Mouse (Mus musculus): ENCODE results near the gene Fam3b. TPM values are rescaled to one million over a fixed set of nuclear protein-coding genes. Genes with fewer than 3 reads are reported as not detected.

Gene Fam3b
- total RNA-seq (2012; rRNA removed) (19.2 and 20.6 TPM in 2 replicates), polyA plus RNA-seq (2012; ENCODE audit: insufficient read depth in 1 of 2, insufficient read length in 2 of 2, low read depth in 1 of 2, low replicate concordance in 2 of 2, missing spikeins in 1 of 2) (10 to 100 TPM in 1 of 2 experiments, not detected in 1; 21.2 TPM)

DNA sequence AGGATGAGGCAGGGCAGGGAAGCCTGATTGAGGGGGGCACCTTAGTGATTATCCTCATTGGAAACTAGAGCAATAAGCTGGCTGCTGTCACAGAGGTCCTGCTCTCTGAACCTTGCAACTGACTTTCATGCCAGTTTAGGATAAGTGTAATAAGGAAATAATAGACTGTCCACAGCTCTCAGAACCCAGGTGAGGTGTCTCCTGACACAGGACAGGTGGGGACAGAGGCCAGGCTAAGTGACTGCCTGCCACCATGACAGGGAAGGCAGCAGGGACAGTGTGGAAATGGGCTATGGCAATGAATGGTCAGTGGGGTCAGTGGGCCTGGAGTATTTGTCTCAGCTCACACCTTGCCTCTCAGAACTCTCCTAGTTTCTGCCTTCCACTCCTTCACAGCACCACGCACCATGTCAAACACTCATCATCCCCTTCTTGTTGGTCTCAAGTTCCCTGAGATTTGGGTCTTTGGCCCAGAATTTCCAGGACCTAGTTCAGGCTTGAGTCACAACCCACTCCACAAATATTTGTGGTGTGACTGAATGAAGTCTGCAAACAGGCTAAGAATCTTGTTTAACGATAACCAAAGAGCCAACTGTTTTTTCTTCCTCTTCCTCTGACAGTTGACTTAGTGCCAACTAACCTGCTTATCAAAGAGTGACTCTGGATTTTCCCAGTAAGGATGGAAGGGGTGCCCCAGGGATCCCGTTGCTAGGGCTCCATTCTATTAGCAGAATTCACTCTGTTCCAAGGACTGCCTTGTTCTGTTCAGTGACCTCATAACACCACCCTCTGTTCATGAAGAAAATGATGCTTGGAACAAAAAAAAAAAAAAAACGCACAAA is at the start of gene Fam3b:
Fam3b (minus strand) TSS at position 718 of the 842 bp plus-strand sequence.
- H3K4me3 ChIP-seq (ENCODE audit: control insufficient read depth in 1 of 2, insufficient read depth in 1 of 2, low read depth in 2 of 2, low read length in 2 of 2): no peak within 1 kb of the TSS
- H3K27ac ChIP-seq (ENCODE audit: control insufficient read depth, low read depth, low read length): no peak within 1 kb of the TSS
- TF ChIP-seq ZNF384 (IDR thresholded peaks at IDR 0.05; ENCODE audit: low read depth, low read length): peak; percentile 49; the same call in 1 of the 2 replicates
- no peak for TF ChIP-seq NELFE (IDR thresholded peaks at IDR 0.05; ENCODE audit: low read depth, low read length)
- peak; percentile 60 for TF ChIP-seq GATA1 (IDR thresholded peaks at IDR 0.05; ENCODE audit: low read depth, low read length)
- no peak for TF ChIP-seq CTCF (IDR thresholded peaks at IDR 0.05 in 2 of 3, conservative IDR thresholded peaks at IDR 0.05 in 1 of 3; ENCODE audit: control insufficient read depth in 1 of 3, insufficient read depth in 1 of 3, low read depth in 2 of 3, low read length in 3 of 3, poor library complexity in 1 of 3, severe bottlenecking in 1 of 3)
- TF ChIP-seq ETS1 (IDR thresholded peaks at IDR 0.05; ENCODE audit: low read depth, low read length): peak; percentile 54
- no peak for TF ChIP-seq GABPA (IDR thresholded peaks at IDR 0.05; ENCODE audit: low read depth, low read length)
- no peak for TF ChIP-seq MEF2A (IDR thresholded peaks at IDR 0.05; ENCODE audit: extremely low read depth, insufficient replicate concordance, low read depth, low read length, poor library complexity, severe bottlenecking)
- TF ChIP-seq SMC3 (IDR thresholded peaks at IDR 0.05; ENCODE audit: low read depth, low read length): no peak
- TF ChIP-seq RCOR1 (IDR thresholded peaks at IDR 0.05; ENCODE audit: low read depth, low read length): peak; percentile 34; the same call in 1 of the 2 replicates
- TF ChIP-seq TAL1 (IDR thresholded peaks at IDR 0.05; ENCODE audit: low read length): peak; percentile 14; the same call in 1 of the 2 replicates
- no peak for TF ChIP-seq KAT2A (conservative IDR thresholded peaks at IDR 0.05; ENCODE audit: low read depth, low read length)
- TF ChIP-seq EP300 (IDR thresholded peaks at IDR 0.05; ENCODE audit: low read depth in 1 of 2, low read length in 2 of 2): peak; percentile 63 to 77
- no peak for TF ChIP-seq TCF12 (IDR thresholded peaks at IDR 0.05; ENCODE audit: low read depth, low read length)
- H3K36me3 ChIP-seq (ENCODE audit: control insufficient read depth in 1 of 2, insufficient read depth in 2 of 2, low read length in 2 of 2): peaks cover 0 to 27% of the 10 kb centered on the region in 2 experiments; a peak in 2 of 4 replicates
- DNase-seq (ENCODE audit: low read depth, low spot score): peak; percentile 55
- peaks cover 2 to 35% of the 10 kb centered on the region in 2 experiments; a peak in 3 of 4 replicates for H3K4me1 ChIP-seq (ENCODE audit: control insufficient read depth in 1 of 2, insufficient read depth in 2 of 2, low read length in 2 of 2)
- no peaks in the 10 kb centered on the region for H3K27me3 ChIP-seq (ENCODE audit: control insufficient read depth in 1 of 2, insufficient read depth in 2 of 2, low read length in 2 of 2)
- H3K79me2 ChIP-seq (ENCODE audit: control insufficient read depth, insufficient read depth, low read length, poor library complexity): peaks cover 19% of the 10 kb centered on the region
- H3K9ac ChIP-seq (ENCODE audit: control insufficient read depth, low read depth, low read length, poor library complexity, severe bottlenecking): no peak within 1 kb of the TSS
- H3K9me3 ChIP-seq (replicated peaks; ENCODE audit: insufficient read depth, low read length): no peaks in the 10 kb centered on the region

DNA sequence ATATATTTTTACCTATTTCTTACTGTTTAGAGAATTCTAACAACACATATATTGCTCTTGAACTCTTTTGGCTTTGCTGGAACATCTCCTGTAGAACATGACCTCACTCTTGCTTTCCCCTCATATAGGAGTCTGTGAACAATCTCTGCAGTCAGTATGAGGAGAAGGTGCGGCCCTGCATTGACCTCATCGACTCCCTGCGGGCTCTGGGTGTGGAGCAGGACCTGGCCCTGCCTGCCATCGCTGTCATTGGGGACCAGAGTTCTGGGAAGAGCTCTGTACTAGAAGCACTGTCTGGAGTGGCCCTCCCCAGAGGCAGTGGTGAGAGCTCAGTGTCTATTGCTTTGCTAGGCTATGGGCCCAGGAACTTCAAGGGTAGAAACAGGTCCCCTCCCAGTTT is 29.7 kb upstream of the Fam3b start:
- no peak overlapping the region for H3K27ac ChIP-seq (ENCODE audit: control insufficient read depth, low read depth, low read length)
- H3K9ac ChIP-seq (ENCODE audit: control insufficient read depth, low read depth, low read length, poor library complexity, severe bottlenecking): no peak overlapping the region
- no peaks in the 10 kb centered on the region for H3K4me1 ChIP-seq (ENCODE audit: control insufficient read depth in 1 of 2, insufficient read depth in 2 of 2, low read length in 2 of 2)
- no peaks in the 10 kb centered on the region for H3K36me3 ChIP-seq (ENCODE audit: control insufficient read depth in 1 of 2, insufficient read depth in 2 of 2, low read length in 2 of 2)
- H3K79me2 ChIP-seq (ENCODE audit: control insufficient read depth, insufficient read depth, low read length, poor library complexity): no peaks in the 10 kb centered on the region
- TF ChIP-seq ZNF384 (IDR thresholded peaks at IDR 0.05; ENCODE audit: low read depth, low read length): no peak
- TF ChIP-seq ZC3H11A (IDR thresholded peaks at IDR 0.05; ENCODE audit: low read depth, low read length): no peak
- TF ChIP-seq BHLHE40 (IDR thresholded peaks at IDR 0.05; ENCODE audit: borderline replicate concordance, low read depth, low read length): no peak
- no peak for TF ChIP-seq CHD2 (IDR thresholded peaks at IDR 0.05; ENCODE audit: low read length)
- TF ChIP-seq SIN3A (IDR thresholded peaks at IDR 0.05; ENCODE audit: low read length): no peak
- TF ChIP-seq USF2 (IDR thresholded peaks at IDR 0.05; ENCODE audit: borderline replicate concordance in 1 of 2, insufficient read depth in 1 of 2, low read depth in 1 of 2, low read length in 2 of 2): no peak
- TF ChIP-seq JUND (IDR thresholded peaks at IDR 0.05; ENCODE audit: low read depth, low read length): no peak
- TF ChIP-seq RCOR1 (IDR thresholded peaks at IDR 0.05; ENCODE audit: low read depth, low read length): no peak
- TF ChIP-seq ETS1 (IDR thresholded peaks at IDR 0.05; ENCODE audit: low read depth, low read length): no peak
- TF ChIP-seq NRF1 (IDR thresholded peaks at IDR 0.05; ENCODE audit: insufficient read depth, low read depth, low read length, poor library complexity, severe bottlenecking): no peak
- TF ChIP-seq SMC3 (IDR thresholded peaks at IDR 0.05; ENCODE audit: low read depth, low read length): no peak
- no peak for TF ChIP-seq TAL1 (IDR thresholded peaks at IDR 0.05; ENCODE audit: low read length)
- no peak for TF ChIP-seq MAZ (IDR thresholded peaks at IDR 0.05; ENCODE audit: low read depth, low read length)
- no peak for TF ChIP-seq ELF1 (IDR thresholded peaks at IDR 0.05; ENCODE audit: low read depth, low read length)
- no peak for TF ChIP-seq POLR2A (IDR thresholded peaks at IDR 0.05; ENCODE audit: control insufficient read depth in 1 of 2, insufficient read depth in 1 of 2, low read depth in 1 of 2, low read length in 2 of 2, poor library complexity in 1 of 2)
- TF ChIP-seq MYB (IDR thresholded peaks at IDR 0.05; ENCODE audit: low read depth, low read length): no peak
- H3K4me3 ChIP-seq (ENCODE audit: control insufficient read depth in 1 of 2, insufficient read depth in 1 of 2, low read depth in 2 of 2, low read length in 2 of 2): no peak overlapping the region
- H3K27me3 ChIP-seq (ENCODE audit: control insufficient read depth in 1 of 2, insufficient read depth in 2 of 2, low read length in 2 of 2): no peaks in the 10 kb centered on the region
- H3K9me3 ChIP-seq (replicated peaks; ENCODE audit: insufficient read depth, low read length): no peaks in the 10 kb centered on the region
- DNase-seq (ENCODE audit: low read depth, low spot score): no peak
